Mouse (Mus musculus) liver, embryonic 13.5 days (tissue): ENCODE measurements at regions not wholly inside any gene's neighbourhood (a gene's known extent, or its start where the extent isn't known, plus 50 kb on each side); places are given as distances from the start of the nearest gene placed in this dataset.

Experiments
- ATAC-seq: fragments of 200-750 bp; cut with Nextera tagmentation; 2 replicates; pipeline ENCODE4 v1.8.0; 2017; ENCODE audit warnings: low read depth, mild to moderate bottlenecking, moderate number of reproducible peaks, moderate library complexity
- DNase-seq: peaks from one replicate; pipeline ENCODE4 v3.0.0; 2022
- H3K27ac ChIP-seq: fragments of 300-500 bp; sonication (generic); 2 replicates; pipeline ENCODE4 v1.5.1; 2015; ENCODE audit warnings: moderate library complexity, mild to moderate bottlenecking, inconsistent platforms
- H3K27me3 ChIP-seq: fragments of 300-500 bp; sonication (generic); 2 replicates; pipeline ENCODE4 v1.6.1; 2015; ENCODE audit warnings: mild to moderate bottlenecking, inconsistent platforms
- H3K36me3 ChIP-seq: fragments of 300-500 bp; sonication (generic); 2 replicates; pipeline ENCODE4 v1.6.1; 2015; ENCODE audit warnings: mild to moderate bottlenecking, inconsistent platforms
- H3K4me1 ChIP-seq: fragments of 300-500 bp; sonication (generic); replicated peaks from 2 replicates; pipeline ENCODE4 v1.6.1; 2015; ENCODE audit warnings: inconsistent platforms
- H3K4me2 ChIP-seq: fragments of 300-500 bp; sonication (generic); 2 replicates; pipeline ENCODE4 v1.6.1; 2015; ENCODE audit warnings: inconsistent platforms, mild to moderate bottlenecking, moderate library complexity
- H3K4me3 ChIP-seq: fragments of 300-500 bp; sonication (generic); replicated peaks from 2 replicates; pipeline ENCODE4 v1.5.1; 2015; ENCODE audit warnings: mild to moderate bottlenecking, inconsistent platforms
- H3K9ac ChIP-seq: fragments of 300-500 bp; sonication (generic); 2 replicates; pipeline ENCODE4 v1.6.1; 2015; ENCODE audit warnings: mild to moderate bottlenecking, inconsistent platforms
- H3K9me3 ChIP-seq: fragments of 300-500 bp; sonication (generic); replicated peaks from 2 replicates; pipeline ENCODE4 v1.6.1; 2016; ENCODE audit warnings: inconsistent platforms
- WGBS: fragments of 180-500 bp; shearing (Covaris S2); methylation state at CpG from one replicate; pipeline ENCODE4 v1.1.7; 2015; ENCODE audit not compliant: insufficient replicate concordance; 5-methylcytosine and 5-hydroxymethylcytosine counted together

DNA sequence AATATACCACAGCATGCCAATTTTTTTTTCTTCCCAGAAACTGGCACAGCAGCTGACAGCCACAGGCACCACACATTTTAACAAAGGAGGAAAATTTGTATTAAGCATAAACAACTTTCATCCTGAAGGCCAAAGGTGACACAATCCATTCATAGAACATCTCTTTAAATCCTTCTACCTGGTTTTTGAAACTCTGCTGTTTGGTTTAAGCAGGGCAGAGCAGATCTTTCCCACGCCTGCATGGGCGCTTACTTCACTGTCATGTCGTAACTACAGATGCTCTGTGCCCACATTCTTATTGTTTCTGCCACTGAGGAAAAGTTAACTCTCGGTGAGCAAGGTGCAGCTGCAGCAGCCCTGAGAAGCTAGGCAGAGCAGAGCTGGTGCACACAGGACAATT, 234.8 kb downstream of the Efnb2 start:
- no peak for ATAC-seq
- 57% methylated on average over 4 of the region's 4 CpGs for WGBS
- DNase-seq: no peak

DNA sequence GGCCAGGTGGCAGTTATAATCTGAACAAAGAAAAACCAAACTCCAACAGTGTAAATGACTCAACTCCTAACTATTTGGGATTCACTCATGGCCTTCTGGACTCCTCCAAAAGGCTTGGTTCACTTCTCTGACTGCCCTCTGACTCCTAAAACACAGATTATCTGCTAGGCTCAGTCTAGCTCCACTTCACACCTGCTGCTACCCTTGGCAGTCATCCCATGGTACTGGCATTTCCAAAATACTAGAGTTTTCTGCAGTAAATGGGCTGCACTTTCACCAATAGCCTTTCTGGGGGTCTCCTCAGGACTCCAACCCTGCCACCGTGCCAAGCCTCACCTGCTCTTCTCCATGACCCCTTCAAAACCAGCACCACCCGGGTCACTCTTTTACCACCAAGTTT, 237.6 kb downstream of the Efnb2 start:
- Histone ChIP-seq H3K27ac (no peak overlapping the region), H3K36me3 (no peaks in the 10 kb centered on the region), H3K4me2 (no peak overlapping the region), H3K4me1 (no peaks in the 10 kb centered on the region), H3K4me3 (no peak overlapping the region), H3K9me3 (no peaks in the 10 kb centered on the region), H3K27me3 (no peaks in the 10 kb centered on the region), H3K9ac (no peak overlapping the region)
- WGBS: 59% methylated on average over 2 of the region's 2 CpGs
- ATAC-seq: no peak
- no peak for DNase-seq

More for the DNA sequence above, 234.8 kb downstream of the Efnb2 start:
- Histone ChIP-seq H3K27me3 (no peaks in the 10 kb centered on the region), H3K27ac (no peak overlapping the region), H3K9me3 (no peaks in the 10 kb centered on the region), H3K4me3 (no peak overlapping the region), H3K9ac (no peak overlapping the region), H3K36me3 (no peaks in the 10 kb centered on the region), H3K4me1 (no peaks in the 10 kb centered on the region), H3K4me2 (no peak overlapping the region)

DNA sequence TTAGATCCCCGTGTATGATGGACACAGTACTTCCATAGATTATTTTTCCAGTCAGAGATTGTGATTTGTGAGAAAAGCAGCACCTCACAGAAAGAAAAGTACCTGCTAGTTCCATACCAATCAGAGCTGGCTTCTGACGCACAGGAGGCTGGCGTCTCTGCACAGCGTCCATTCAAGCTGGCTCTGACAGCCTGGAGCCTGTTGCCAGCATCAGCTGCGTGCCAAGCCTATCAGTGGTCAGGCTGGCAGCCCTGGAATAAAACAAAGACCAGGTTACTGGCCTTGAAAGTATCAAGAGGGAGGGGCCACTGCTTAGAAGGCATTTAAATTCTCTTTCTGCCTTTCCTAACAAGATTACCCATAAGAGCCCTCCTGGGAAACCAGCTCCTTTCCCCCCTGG, 239.3 kb downstream of the Efnb2 start:
- Histone ChIP-seq H3K4me2 (no peak overlapping the region), H3K4me1 (no peaks in the 10 kb centered on the region), H3K27me3 (no peaks in the 10 kb centered on the region), H3K36me3 (no peaks in the 10 kb centered on the region), H3K4me3 (no peak overlapping the region), H3K27ac (no peak overlapping the region), H3K9me3 (no peaks in the 10 kb centered on the region), H3K9ac (no peak overlapping the region)
- 69% methylated on average over 5 of the region's 5 CpGs for WGBS
- ATAC-seq (no peak), DNase-seq (no peak)

DNA sequence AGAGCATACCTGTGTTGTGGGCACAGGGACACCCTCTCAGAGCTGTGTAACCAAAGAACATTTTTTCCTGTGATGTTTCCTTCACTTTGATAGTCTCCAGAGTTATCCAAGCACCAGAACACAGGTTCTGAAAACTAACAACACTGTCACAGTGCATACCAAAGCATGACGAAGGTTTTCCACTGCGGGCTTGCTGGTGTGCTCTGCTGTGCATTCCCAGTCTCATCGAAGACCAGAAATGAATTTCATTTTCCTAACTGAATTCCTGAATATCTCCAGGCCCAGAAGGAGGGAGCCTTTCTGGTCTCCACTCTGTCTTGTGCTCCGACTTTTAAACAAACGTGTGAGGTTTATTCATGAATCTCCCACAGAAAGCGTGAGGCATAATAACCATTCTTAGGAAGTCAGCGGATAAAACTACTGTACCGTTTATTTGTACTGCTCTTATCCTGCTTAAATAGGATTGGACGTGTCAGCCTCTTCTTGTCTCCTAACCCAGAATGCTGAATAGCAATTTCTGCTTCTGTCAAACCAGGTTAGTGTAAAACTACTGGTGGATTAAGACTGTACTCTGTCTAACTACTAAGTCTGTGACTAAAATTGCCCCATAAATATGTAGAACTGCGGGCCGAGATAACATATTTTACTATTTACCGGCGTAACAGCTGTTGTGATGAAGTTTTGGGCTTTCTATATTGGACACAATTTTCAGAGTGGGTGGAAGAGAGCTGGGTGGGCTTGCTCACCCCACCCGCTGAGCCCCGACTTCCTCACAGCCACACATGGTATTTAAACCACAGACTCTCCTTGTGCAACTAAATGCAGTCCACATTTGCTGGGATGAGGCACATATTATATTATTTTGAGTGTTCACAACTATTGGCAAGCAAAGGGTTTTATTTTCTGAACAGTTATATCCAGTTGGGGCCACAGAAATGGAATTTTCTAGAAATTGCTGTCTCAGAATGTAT, 241.4 kb downstream of the Efnb2 start:
- Histone ChIP-seq H3K4me1 (no peaks in the 10 kb centered on the region), H3K27ac (no peak overlapping the region), H3K4me2 (no peak overlapping the region), H3K4me3 (no peak overlapping the region), H3K27me3 (no peaks in the 10 kb centered on the region), H3K36me3 (no peaks in the 10 kb centered on the region), H3K9ac (no peak overlapping the region), H3K9me3 (no peaks in the 10 kb centered on the region)
- ATAC-seq: no peak
- DNase-seq: no peak
- WGBS: 72% methylated on average over 15 of the region's 15 CpGs

DNA sequence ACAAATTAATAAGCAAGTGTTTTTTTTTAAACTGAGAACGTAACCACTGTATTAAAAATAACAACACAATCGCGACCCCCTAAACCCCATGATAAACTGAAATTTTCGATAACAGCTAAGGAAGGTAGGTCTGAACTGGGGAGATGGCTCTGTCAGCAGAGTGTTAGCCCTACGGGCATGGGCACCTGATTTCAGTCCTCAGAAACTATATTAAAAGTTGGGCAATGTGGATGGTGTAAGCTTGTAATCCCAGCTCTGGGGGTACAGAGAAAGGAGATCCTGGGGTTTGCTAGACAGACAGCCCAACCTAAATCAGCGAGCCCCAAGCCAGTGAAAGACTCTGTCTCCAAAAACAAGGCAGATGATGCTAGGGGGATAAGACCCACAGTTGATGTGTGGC, 242.1 kb downstream of the Efnb2 start:
- Histone ChIP-seq H3K4me2 (no peak overlapping the region), H3K9ac (no peak overlapping the region), H3K27me3 (no peaks in the 10 kb centered on the region), H3K4me3 (no peak overlapping the region), H3K4me1 (no peaks in the 10 kb centered on the region), H3K9me3 (no peaks in the 10 kb centered on the region), H3K27ac (no peak overlapping the region), H3K36me3 (no peaks in the 10 kb centered on the region)
- ATAC-seq: no peak
- WGBS: 67% methylated on average over 6 of the region's 6 CpGs
- DNase-seq: no peak

DNA sequence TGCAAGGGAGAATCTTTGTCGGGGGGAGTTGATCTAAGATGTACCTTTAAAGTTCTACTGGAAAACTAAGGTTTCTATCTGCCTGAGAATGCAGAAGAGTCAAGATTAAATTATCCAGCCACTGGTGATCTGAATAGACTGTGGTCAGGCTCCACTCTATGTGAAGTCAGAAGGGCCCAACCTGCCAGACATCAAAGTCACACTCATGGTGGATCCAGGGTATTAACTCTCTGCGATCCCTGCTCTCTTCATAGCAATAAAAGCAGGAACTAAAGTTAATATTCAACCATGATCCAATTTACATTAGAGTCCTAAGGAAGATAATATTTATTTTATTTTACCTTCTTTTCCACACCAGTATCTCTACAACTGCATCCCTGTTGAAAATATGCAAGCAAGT, 242.5 kb downstream of the Efnb2 start:
- WGBS: 75% methylated on average over 2 of the region's 2 CpGs
- no peak for ATAC-seq
- H3K4me1 ChIP-seq: no peaks in the 10 kb centered on the region
- H3K36me3 ChIP-seq: no peaks in the 10 kb centered on the region
- H3K27ac ChIP-seq: no peak overlapping the region
- H3K9ac ChIP-seq: no peak overlapping the region
- no peaks in the 10 kb centered on the region for H3K27me3 ChIP-seq
- H3K9me3 ChIP-seq: no peaks in the 10 kb centered on the region
- DNase-seq: no peak
- H3K4me2 ChIP-seq: no peak overlapping the region
- no peak overlapping the region for H3K4me3 ChIP-seq

DNA sequence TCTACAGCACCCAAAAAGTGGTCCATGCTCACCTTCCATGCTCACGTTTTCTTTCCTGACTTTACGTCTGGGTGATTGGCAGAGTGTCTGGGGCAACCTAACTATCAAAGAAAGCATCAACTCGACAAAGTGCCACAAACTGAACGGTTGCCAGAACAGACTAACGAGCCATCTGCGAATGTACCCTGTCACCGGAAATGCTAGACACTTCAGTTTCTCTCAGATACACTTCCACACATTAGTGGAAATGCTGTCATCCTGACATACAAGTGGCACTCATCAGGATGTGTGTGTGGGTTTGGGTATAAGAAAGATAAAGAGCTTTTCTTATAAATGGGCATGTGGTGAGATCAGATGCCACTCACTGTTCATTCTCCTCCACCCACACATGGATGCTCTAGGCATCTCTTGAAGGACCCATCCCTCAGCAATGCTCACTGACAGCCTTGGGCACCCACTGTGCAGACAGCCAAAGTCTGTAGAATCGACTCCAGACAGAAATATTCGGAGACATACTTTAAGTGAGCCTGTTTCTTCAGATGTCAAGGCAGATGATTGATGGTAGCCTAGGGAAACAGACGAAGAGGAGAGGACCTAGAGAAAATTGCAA, 244.8 kb downstream of the Efnb2 start:
- no peaks in the 10 kb centered on the region for H3K9me3 ChIP-seq
- ATAC-seq: no peak
- WGBS: 52% methylated on average over 10 of the region's 10 CpGs
- no peak overlapping the region for H3K27ac ChIP-seq
- no peak overlapping the region for H3K4me3 ChIP-seq
- H3K4me1 ChIP-seq: no peaks in the 10 kb centered on the region
- H3K9ac ChIP-seq: no peak overlapping the region
- no peak for DNase-seq
- H3K4me2 ChIP-seq: no peak overlapping the region
- no peaks in the 10 kb centered on the region for H3K36me3 ChIP-seq
- no peaks in the 10 kb centered on the region for H3K27me3 ChIP-seq

DNA sequence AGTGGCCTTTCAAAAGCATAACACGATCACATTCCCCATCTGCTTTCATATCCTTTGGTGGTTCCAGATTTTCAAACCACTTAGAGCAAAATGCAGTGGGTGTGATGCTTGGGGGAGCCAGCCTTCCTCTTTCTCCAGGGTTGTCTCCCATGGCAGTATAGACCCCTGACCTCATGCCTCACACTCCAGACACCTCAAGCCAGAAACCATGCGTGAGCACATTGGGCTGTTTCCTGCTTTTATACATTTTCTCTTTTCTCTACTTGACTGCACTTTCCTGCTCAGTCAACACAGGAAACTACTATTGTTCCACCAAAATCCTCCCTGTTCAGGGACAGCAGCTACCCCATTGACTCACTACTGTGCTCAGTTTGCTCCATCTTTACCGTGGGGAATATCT, 253.7 kb downstream of the Efnb2 start:
- no peak overlapping the region for H3K9ac ChIP-seq
- 27% methylated on average over 3 of the region's 3 CpGs for WGBS
- no peaks in the 10 kb centered on the region for H3K36me3 ChIP-seq
- no peak overlapping the region for H3K4me3 ChIP-seq
- ATAC-seq (no peak), DNase-seq (no peak)
- no peaks in the 10 kb centered on the region for H3K9me3 ChIP-seq
- H3K4me1 ChIP-seq: no peaks in the 10 kb centered on the region
- no peaks in the 10 kb centered on the region for H3K27me3 ChIP-seq
- no peak overlapping the region for H3K27ac ChIP-seq
- no peak overlapping the region for H3K4me2 ChIP-seq

DNA sequence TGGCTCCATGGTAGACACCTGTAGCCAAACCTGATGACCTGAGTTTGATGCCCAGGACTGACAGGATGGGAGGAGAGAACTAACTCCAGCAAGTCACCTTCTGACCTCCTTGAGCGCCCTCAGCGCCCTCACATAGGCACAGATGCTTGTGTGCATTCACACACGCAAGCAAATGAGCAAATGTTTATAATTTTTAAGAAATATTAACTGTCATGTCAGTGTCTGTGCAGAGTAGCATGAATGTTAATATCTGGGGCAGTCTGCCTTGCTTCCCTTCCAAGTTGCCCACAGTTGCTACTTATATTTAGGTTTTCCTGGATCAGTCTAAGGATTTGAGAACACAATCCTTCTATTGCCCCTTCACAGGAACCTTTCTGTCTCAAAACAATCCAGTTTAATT, 257.6 kb downstream of the Efnb2 start:
- WGBS: 63% methylated on average over 3 of the region's 3 CpGs
- H3K27ac ChIP-seq: no peak overlapping the region
- DNase-seq (no peak), ATAC-seq (no peak)
- H3K4me1 ChIP-seq: no peaks in the 10 kb centered on the region
- H3K9me3 ChIP-seq: no peaks in the 10 kb centered on the region
- H3K9ac ChIP-seq: no peak overlapping the region
- no peaks in the 10 kb centered on the region for H3K36me3 ChIP-seq
- H3K4me2 ChIP-seq: no peak overlapping the region
- no peak overlapping the region for H3K4me3 ChIP-seq
- H3K27me3 ChIP-seq: no peaks in the 10 kb centered on the region

DNA sequence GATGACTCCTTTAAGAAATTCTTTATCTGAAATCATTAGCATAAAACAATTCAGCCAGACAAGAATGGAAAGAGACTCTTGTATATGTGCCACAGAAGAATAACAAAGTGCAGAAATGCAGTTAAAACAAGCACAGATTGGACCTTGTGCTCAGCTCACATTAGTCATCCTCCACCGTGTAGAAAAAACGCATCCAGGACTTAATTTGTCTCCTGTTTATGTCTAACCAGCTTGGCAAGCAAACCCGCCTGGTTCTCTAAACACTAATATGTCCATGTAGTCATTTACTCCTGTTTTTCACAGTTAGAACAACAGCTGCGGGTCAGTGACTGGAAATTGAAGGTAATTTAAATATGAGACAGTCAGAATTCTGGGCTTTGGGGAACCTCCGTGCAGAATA, 268.7 kb downstream of the Efnb2 start:
- 61% methylated on average over 5 of the region's 5 CpGs for WGBS
- ATAC-seq: no peak
- H3K4me2 ChIP-seq: no peak overlapping the region

DNA sequence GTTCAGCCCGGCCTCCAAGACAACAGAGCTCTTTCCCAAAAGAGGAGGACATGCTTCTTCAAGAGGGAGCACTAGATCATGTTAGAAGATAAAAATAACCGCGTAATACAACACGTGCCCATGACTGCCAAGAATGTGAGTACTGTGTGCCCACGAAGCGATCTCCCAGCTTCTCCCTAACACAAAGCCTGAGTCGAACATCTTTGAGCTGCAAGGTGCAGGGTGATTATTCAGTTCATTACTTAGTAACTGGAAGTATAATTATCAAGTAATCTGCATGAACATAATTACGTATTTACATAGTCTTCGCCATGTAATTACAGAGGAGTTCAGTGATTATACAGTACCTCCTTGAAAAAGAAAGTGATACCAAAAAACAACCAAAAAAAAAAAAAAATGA, 269.7 kb downstream of the Efnb2 start:
- no peak overlapping the region for H3K4me2 ChIP-seq
- no peaks in the 10 kb centered on the region for H3K27me3 ChIP-seq
- DNase-seq (no peak), ATAC-seq (no peak)
- no peaks in the 10 kb centered on the region for H3K9me3 ChIP-seq
- no peaks in the 10 kb centered on the region for H3K36me3 ChIP-seq
- WGBS: 77% methylated on average over 9 of the region's 9 CpGs
- H3K4me3 ChIP-seq: no peak overlapping the region
- no peak overlapping the region for H3K27ac ChIP-seq
- no peak overlapping the region for H3K9ac ChIP-seq
- no peaks in the 10 kb centered on the region for H3K4me1 ChIP-seq

More for the DNA sequence above, 268.7 kb downstream of the Efnb2 start:
- Histone ChIP-seq H3K27me3 (no peaks in the 10 kb centered on the region), H3K27ac (no peak overlapping the region), H3K9ac (no peak overlapping the region), H3K4me1 (no peaks in the 10 kb centered on the region), H3K4me3 (no peak overlapping the region), H3K36me3 (no peaks in the 10 kb centered on the region), H3K9me3 (no peaks in the 10 kb centered on the region)
- DNase-seq: no peak

DNA sequence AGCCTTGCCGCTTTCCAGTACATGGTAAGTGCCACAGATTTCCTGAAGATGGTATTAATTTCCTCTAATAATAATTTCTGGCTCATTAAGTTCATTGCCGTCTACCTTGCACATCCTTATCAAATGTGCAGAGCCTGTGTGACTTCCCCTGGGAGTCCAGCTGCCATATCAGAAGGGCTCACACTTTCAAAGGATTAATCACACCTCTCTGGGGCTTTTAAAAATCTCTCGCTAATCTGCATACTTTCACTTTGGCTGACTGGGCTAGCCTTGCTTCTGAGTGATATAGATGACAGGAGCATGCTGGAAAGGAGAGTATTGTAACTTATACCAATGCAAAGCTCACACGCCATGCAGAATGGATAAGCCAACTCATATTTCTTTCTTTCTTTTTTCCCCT, 282.8 kb downstream of the Efnb2 start:
- 55% methylated on average over 4 of the region's 4 CpGs for WGBS
- no peaks in the 10 kb centered on the region for H3K36me3 ChIP-seq
- no peaks in the 10 kb centered on the region for H3K4me1 ChIP-seq
- DNase-seq (no peak), ATAC-seq (no peak)
- no peak overlapping the region for H3K9ac ChIP-seq
- no peaks in the 10 kb centered on the region for H3K27me3 ChIP-seq
- H3K4me2 ChIP-seq: no peak overlapping the region
- no peak overlapping the region for H3K27ac ChIP-seq
- no peaks in the 10 kb centered on the region for H3K9me3 ChIP-seq
- H3K4me3 ChIP-seq: no peak overlapping the region
